Mouse (Mus musculus) cerebellum, postnatal 10 days (tissue): ENCODE data around the gene Prm1.
"Not testable (repeated sequence)": the region's sequence is repeated elsewhere in the genome, so short reads cannot be mapped to it uniquely, and the experiment has no call there.

Experiments used
- DNase-seq, 2 experiments: peaks; one replicate each; pipeline ENCODE4 v3.0.0; 2021; ENCODE audit warnings: mixed read lengths in 2 of 2

Gene Prm1

DNA sequence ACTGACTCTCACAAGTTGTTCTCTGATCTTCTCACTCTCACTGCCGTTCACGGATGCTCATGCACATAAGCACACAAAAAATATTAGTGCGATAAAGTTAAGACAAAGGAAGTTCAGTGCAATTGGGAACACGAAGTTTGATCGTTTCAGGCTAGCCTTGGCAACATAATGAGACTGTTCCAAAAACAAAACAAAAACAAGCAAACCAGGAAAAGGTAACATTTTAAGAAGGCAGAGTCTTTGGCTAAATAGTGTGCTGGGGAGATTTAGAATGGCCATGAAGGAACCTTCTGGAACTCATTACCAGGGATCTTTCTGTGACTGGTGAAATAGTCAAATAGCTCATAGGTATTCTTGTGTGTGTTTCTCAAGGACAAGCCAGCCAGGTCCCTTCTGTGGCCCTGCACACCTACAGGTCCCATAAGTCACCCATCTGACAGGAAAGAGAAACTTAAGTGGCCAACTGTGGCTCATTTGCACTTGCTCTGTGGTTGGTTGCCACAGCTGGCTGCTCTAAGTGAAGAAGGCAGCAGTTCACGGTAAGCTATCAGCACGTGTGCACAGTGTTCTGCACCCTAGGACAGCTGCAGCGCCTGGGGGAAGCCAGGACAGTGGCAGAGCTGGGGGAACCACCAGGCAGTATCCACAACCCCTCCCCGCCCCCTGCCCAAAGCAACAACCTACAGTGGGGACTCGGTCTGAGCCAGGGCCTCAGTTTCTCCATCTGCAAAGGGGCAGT is at the start of gene Prm1:
Prm1 (minus strand) TSS at position 51 of the 739 bp plus-strand sequence.
- no peak for DNase-seq

DNA sequence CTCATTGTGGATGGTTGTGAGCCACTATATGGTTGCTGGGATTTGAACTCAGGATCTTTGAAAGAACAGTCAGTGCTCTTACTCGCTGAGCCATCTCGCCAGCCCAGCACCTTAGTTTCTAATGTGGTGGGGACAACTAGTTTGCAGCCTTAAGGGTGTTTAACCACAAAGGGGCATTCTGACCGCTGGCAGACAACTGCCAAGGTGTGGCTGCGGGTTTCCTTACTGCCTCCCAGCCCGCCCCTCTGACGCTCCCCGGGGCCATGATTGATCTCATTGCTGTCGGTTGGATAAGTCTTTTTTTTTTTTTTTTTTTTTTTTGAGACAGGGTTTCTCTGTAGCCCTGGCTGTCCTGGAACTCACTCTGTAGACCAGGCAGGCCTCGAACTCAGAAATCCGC is 46.6 kb upstream of the Prm1 start:
- DNase-seq = not testable (repeated sequence)

DNA sequence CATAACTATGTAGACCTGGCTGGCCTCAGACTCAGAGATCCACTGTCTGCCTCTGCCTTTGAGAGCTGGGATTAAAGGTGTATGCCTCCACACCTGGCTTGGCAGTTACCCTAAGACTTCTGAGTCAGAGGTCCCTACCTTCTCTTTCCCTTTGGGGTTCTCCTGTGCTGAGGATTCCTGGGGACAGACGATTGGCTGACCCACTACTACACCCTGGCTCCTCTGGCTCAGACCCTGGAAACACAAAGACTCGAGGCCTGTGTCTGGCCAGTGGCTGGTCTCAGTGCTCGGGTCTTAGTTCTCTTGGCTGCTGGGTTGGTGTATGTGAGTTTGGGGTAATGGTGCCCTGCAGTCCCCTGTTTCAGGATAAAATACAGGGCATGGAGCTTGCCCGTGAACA is 45.3 kb upstream of the Prm1 start:
- no peak for DNase-seq

DNA sequence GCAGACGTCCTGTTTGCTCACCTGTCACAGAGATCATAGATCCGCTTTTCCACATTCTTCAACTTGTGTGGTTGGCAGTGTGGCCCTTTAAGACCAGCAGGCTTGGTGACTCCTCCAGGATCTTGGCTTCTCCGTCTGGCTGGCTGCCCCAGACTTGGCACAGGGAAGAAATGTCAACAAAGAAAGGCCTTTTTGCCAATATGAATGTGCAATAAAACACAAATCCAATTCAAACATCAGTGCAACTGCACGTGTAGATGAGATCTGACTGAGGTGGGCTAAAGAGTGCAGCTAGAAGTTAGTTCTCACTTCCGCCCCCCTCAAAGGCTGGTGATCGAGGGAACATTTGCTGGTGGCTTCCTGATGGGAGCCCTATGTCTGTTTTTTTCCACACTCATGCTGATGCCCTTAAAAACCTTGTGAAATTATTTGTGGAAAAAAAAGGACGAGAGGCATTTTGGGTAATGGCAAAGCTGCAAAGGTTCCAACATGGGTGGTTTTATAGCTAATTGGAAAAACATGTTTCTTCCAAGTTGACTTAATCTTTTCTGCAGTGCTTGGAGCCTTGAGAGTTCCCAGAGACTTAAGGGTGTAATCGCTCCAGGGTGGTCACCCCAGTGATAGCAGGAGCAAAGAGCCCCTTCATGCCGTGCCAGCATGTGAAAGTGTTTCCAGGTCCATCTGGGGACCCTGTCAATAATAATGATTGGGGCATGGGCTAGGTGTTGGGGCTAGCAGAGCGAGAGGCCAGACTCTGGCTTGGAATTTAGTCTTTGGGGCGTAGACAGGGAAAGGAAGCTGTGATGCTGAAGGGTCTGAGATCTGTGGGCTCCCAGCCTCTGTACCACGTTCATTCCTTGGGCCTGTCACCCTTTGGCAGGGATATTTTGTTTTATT is 44.6 kb upstream of the Prm1 start:
- peak; percentile 90 to 92 for DNase-seq

DNA sequence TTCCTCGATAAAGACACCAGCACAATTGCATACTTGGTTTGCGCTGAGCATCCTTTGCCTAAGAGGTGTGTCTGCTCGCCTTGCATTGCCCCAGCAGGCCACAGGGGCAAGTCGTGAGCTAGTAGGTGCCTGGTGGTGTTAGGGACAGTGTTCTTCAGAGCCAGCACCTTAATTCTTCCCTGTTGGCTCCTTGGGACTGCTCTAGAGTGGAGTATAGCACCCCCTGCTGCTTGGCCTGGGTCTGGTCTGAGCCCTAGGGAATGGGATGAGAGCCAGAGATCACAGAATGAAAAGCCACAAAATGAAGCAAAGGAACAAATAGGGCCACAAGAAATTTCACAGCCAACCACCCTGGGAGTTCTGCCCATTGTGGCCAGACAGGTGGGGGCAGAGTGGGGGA is 40.9 kb upstream of the Prm1 start:
- DNase-seq = peak; percentile 68

DNA sequence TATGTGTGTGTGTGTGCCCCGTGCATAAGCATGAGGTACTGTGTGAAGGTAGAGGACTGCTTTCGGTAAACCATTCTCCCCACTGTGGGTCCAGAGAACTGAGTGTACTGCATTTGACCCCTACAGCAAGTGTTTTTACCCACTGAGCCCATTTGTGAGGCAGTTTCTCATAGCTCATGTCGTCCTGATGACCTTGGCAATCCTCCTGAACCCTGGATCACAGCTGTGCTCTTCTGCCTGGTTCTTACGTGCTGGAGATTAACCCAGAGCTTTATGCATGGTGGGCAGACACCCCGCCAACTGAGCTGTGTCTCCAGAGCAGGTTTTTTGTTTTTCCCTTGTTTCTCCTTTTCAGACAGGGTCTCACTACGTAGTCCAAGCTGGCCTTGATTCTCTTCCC is 40.3 kb upstream of the Prm1 start:
- no peak for DNase-seq

DNA sequence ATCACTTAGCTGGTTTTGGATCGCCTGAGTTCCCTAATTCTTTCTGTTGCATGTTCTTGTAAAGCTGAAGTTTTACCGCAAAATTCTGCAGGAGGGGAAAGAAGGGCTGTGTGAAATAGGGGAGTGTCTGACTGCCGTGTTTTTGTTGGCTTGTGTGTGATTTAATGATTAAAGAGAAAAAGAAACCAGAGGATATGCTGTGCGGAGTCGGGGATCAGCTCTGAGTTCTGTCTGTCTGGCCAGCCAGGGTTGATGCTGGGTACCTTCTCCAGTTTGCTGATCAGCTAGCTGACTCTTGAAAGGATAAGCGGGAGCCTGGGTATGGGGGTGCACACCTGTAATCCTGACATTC is 38.7 kb upstream of the Prm1 start:
- DNase-seq = no peak

DNA sequence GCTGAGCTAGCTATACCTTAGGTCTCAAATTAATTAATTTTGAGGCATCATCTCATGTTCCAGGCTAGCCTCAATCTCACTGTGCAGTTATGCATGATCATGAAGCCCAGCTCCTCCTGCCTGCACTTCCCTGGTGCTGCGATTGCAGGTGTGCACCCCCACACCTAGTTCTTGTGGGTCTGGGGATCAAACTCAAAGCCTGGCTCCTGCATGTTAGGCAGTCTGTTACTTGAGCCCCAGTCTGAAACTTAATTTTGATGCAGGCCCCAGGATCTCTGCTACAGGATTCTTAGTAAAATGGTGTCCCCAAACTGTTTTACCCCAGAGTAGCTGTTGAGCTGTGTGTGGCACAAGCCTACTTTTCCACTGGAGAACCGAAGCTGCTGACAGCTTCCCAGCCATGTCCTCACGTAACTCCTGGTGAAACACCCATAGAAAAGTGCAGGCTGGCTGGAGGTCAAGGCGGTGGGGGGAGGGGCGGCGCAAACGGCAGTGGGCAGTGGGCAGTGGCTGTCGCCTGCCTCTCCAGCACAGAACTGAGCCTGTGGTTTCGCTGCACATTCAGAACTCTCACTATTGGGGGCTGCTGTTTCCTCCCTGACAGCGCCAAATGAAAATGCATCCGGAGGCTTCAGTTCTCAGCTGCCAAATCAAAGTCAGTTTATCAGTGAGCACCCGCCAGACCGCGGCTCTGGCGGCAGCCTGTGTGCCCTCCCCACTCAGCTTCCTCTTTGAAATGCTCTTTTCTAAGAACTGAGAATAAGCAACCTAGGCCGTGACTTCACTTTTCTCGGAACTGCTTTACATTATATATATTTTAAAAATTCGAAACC is 38.1 kb upstream of the Prm1 start:
- DNase-seq = peak; percentile 72 to 73

DNA sequence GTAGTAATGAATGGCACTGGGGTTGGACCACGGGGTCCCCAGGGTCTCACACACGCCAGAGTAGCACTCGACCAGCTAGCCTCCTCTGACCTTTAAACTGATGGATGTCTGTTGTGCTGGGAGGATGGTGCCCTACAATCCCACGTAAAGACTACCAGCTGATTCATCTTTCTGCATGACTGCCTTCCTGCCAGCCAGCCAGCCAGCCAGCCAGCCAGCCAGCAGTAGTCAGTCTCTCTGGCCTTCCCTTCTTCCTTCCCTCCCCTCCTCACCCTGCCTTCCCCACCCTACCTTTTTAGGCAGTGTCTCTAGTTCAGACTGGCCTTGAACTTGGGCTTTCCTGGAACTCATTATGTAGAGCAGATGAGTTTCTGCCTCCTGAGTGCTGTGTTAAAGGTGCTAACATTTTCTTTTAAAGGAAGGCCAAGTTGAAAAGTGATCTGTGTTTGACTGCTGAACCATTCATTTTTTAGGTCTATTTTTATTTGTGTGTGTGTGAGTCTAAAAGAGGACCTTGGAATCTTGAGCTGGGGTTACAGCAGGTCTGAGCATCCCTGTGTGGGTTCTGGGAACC is 36.7 kb upstream of the Prm1 start:
- DNase-seq = peak; percentile 79 to 81

DNA sequence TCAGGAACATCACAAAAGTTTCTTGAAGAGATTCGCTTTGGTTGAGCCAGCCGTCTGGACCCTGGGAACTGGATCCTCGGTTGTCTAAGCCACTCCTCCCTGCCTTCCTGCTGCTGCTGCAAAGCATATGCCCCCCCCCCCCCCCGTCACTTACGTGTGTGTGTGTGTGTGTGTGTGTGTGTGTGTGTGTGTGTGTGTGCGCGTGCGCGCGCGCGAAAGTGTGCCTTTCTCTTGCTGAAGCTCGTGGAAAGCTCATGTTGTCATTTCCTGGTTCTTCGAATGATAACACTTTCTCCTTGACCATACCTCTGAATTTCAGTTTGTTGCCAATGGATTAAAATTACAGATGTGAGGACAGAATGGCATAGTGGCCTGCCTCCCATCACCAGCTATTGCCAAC is 34.4 kb upstream of the Prm1 start:
- no peak for DNase-seq

DNA sequence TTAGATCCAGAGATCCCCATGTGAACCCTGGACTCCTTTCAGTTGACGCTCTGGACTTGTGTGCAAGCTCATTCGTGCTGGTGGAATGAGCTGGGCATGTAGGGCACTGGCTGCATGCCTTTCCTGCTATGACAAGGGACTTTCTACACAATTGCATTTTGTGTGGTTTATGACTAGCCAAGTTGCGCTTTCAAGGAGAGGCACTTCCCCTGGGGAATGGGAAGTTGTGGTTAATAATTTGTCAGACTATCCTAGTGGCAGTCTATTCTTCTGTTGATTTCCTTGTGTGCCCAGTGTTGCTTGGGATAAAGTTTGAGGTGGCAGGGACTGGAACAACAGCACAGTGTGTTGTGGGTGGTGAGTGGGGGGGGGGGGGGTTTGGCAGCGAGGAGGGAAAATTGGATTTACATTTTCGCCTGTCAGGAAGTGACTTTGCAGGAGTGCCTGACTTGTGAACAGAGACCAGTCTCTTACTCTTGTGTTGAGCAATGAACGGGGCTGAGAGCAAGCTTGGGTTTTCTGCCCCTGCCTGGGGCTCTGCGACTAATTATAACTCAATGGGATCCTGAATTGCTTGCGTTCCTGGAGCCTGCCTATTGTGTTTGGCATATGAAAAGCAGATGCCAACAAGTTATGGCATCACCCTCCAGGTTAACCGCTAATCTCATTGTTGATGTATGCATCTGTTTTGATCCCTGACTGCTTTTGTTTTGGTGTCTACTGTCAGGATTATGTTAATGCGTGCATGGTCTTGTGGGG is 33.0 kb upstream of the Prm1 start:
- DNase-seq = no peak

DNA sequence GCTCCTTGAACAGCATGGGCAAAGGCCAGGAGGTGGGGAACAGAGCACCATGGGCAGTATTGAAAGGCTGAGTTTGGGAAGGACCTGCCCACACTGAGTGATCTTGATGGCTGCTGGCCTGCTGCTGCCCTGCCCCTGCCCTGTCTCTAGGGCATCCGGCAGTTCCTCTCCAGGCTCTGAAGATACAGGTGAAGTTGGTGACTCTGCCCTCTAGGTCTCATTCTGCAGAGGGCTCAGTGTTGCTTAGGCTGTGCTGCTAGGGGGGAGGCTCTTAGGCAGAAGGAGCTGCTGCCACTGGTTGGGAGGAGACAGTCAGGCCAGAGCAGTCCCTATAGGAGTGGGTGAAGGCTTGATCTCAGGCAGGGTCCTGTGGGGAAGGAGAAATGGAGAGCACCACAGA is 32.3 kb upstream of the Prm1 start:
- no peak for DNase-seq

DNA sequence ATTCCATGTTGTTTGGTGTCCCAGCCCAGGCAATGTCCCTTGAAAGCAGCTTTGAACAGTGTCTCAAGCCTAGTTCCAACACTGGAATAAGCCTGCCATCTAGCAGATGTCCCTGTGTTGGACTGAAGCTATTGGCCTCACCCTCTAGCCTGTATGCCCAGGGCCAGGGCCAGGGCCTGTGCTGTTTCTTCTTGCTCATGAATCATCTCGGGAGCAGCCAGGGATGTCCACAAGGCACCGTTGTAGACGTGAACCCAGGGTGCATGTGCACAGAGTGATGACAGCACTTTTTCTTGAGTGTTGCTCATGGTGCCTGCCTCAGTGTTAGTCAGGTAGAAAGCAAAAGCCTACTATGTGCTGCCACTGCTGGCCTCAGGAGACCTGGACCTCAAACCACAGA is 31.6 kb upstream of the Prm1 start:
- no peak for DNase-seq

DNA sequence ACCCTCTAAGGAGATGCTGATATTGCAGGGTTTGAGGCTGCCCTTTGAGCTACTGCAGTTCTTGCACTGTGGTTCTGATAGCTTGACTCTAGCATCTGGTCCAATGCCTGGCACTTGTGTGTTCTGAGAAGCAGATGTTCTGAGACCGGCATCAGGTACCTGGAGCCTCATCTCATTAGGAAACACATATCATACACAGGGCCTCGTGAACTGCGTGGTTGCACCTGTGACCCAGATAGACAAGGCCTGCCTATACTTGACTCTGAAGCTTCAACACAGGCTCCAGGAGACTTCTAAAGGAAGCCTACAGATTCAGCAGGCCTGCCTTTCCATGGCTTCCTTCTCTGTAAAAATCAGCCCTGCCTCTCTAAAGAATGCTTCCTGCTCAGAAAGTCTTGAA is 30.7 kb upstream of the Prm1 start:
- no peak for DNase-seq

DNA sequence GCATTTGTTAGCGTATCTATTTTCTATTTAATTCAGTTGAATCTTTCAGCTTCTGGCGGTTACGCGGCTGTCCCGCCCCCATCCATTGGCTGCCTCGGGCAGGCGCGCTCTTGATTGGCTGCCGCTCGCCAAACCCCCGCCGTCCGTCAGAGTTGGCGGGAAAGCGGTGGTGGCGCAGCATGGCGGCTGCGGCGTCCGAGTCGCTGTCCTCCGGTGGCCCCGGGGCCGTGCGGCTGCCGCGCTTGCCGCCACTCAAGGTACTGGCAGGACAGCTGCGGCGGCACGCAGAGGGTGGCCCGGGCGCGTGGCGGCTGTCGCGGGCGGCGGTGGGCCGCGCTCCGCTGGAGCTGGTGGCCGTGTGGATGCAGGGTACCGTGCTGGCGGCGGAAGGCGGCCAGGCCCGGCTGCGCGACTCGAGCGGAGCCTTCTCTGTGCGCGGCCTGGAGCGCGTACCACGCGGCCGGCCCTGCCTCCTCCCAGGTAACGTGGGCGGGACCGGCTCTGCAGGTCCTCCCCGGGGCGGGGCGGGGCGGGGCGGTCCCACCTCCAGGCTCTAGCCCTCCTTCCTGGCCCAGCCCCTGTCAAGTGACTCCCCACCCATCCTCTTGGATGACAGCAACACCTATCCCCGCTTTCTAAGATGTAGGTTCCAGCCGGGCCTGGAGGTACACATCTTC is 29.4 kb upstream of the Prm1 start, which contains the start of gene Rmi2:
Rmi2 (plus strand) TSS at position 149 of the 677 bp plus-strand sequence.
- DNase-seq = peak; percentile 92 to 94

DNA sequence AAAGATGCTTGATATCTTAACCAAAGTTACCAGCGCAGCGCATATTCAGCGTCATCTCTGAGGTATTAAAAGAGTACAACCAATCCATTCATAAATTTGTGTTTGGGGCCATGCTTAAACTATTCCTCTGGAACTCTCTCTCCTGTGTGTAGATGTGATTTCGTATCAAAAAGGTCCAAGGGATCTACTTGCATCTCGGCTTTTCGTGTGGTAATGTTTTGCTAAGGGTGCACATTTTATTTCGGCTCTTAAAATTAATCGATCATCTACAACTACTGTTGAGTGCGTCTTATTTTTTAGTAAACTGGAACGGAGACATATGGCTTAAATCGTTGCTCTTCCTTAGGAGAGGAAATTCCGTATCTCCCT is 28.9 kb upstream of the Prm1 start:
- DNase-seq = no peak

DNA sequence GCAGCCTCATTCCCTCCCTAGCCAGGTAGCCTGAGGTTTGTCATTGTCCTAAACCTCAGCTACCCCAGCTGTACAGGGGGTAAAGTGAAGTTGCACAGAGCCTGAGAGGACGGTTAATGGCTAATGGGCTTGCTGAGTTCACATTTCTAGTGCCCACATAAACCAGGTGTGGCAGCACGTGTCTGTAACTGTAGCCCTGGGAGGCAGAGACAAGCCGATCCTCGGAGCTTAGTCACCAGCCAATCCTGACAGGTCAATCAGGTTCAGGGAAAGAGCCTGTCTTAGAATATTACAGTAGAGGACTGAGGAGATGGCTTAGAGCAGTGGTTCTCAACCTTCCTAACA is 22.8 kb upstream of the Prm1 start:
- DNase-seq = no peak

DNA sequence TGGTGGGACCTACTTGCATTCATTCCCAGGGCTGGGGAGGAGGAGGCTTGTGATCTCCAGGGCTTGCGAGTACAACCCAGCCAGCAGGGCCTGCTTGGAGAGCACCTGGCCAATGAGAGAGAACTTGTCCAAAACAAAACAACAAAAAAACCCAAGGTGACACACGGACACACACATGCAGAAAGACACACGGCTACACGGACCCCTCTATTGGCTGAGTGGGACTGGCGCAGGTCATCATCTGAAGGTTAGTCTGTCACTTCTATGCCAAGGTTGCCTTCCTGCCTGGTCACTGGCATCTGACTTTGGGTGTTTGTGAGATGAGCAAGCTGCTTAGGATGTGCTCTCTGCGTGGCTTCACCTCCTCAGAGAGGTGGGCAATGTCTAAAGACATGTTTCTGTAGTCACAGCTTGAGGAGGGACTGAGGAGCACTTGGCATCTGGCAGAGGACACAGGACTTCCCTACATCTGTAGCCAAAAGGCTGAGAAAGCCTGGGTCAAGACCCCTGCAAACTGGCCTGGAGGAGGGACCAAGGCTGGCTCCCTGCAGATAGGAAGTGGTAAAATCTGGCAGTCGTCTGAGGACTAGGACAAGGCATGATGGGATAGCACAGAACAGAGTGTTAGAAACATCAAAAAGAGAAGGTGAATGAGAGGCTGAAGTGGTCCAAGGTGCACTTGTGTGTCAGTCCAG is 22.3 kb upstream of the Prm1 start:
- DNase-seq = no peak

DNA sequence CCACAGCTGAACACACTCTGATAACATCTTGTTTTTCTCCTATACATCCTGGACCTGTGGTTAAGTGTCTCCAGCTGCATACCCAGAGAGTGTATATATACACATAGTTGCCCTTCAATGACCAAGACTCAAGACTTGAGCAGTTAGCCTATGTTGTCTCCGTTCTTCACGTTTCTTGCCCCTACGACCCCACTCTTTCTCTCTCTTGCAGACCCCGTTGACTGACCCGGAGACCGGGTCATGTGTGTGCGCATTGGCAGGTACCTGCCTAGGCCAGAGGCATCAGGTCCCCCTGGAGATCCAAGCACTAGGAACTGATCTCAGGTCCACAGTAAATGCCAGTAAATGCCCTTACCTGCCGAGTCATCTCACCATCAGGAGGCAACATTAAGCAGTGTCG is 21.6 kb upstream of the Prm1 start:
- no peak for DNase-seq

DNA sequence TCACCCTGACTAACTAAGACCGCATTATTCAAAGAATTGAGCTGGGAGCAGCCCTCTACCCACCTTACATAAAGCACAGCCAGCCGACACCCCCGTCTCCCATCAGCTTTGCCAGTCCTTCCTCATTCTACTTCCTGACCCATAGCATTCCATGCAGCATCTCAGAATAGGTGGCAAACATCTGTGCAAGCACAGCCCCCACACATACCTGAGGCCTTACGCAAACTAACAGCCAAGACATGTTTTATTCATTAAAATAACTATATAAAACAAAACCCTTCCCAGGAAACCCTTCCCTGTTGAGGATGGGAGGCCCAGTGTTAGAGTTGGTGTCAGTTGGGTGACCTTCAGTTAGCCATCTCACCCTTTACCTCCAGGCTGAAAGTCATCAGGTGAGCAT is 20.2 kb upstream of the Prm1 start:
- DNase-seq = no peak

DNA sequence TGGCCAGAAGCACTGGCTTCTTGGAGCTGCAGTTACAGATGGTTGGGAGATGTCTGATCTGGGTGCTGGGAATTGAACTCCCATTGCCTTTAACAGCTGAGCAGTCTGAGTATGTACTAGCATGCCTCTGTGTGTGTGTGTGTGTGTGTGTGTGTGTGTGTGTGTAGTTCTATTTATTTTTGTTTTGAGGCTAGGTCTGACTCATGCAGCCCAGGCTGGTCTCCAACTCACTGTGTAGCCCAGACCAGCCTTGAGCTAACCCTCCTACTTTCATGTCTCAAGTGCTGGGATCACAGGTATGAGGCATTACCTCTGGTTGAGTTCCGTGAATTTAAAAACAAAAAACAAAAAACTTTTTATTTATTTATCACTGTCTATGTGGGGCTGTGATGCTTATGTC is 18.9 kb upstream of the Prm1 start:
- no peak for DNase-seq
